Mouse (Mus musculus): ENCODE measurements around the gene Lingo3. TPM values are rescaled to one million over a fixed set of nuclear protein-coding genes. Genes with fewer than 3 reads are reported as not detected.

Gene Lingo3
- polyA plus RNA-seq (2015; fragmentation: Illumina TruSeq; extraction: RNeasy Lipid Tissue Mini Kit (QIAGEN cat#74804); ENCODE audit: insufficient read depth, low read depth, low replicate concordance), result not detected

GRCm38 (mm10) chr10:80843931-80844547 lies at the start of gene Lingo3:
Gene Lingo3, minus strand, starts transcription at chr10:80844039.

GRCm38 (mm10) chr10:80871581-80871980 lies 27.7 kb upstream of the Lingo3 start, which contains the start of gene Tmprss9:
Gene Tmprss9, plus strand, starts transcription at chr10:80871848.

GRCm38 (mm10) chr10:80854913-80855748 lies 11.3 kb upstream of the Lingo3 start, which contains the start of the genes Lsm7 and Sppl2b:
Gene Lsm7, minus strand, starts transcription at chr10:80855209.
Gene Sppl2b, plus strand, starts transcription at chr10:80855275.

GRCm38 (mm10) chr10:80826151-80827062 lies 17.4 kb downstream of the Lingo3 start, which contains the start of gene Oaz1:
Gene Oaz1, plus strand, starts transcription at chr10:80826656.

GRCm38 (mm10) chr10:80813366-80813765 lies 30.5 kb downstream of the Lingo3 start, which contains the start of gene Jsrp1:
Gene Jsrp1, minus strand, starts transcription at chr10:80813498.

GRCm38 (mm10) chr10:80804916-80805315 lies 38.9 kb downstream of the Lingo3 start, which contains the start of gene Amh:
Gene Amh, plus strand, starts transcription at chr10:80805243.

GRCm38 (mm10) chr10:80798150-80799006 lies 45.5 kb downstream of the Lingo3 start, which contains the start of the genes Sf3a2 and Plekhj1:
Gene Sf3a2, plus strand, starts transcription at chr10:80798198.
Gene Plekhj1, minus strand, starts transcription at chr10:80798626.

Other genes starting within 250 kb of the Lingo3 start
- 17.1 TPM for gene Scamp4, start 241.2 kb downstream of the Lingo3 start, polyA plus RNA-seq (2015; fragmentation: Illumina TruSeq; extraction: RNeasy Lipid Tissue Mini Kit (QIAGEN cat#74804); ENCODE audit: insufficient read depth, low read depth, low replicate concordance)
- gene Adat3, start 241.2 kb downstream of the Lingo3 start, polyA plus RNA-seq (2015; fragmentation: Illumina TruSeq; extraction: RNeasy Lipid Tissue Mini Kit (QIAGEN cat#74804); ENCODE audit: insufficient read depth, low read depth, low replicate concordance), result not detected
- gene Gm49322, start 238.0 kb downstream of the Lingo3 start, polyA plus RNA-seq (2015; fragmentation: Illumina TruSeq; extraction: RNeasy Lipid Tissue Mini Kit (QIAGEN cat#74804); ENCODE audit: insufficient read depth, low read depth, low replicate concordance), result 1.0 TPM
- gene Csnk1g2, start 221.2 kb downstream of the Lingo3 start, polyA plus RNA-seq (2015; fragmentation: Illumina TruSeq; extraction: RNeasy Lipid Tissue Mini Kit (QIAGEN cat#74804); ENCODE audit: insufficient read depth, low read depth, low replicate concordance), result 47.7 TPM
- gene Btbd2, start 187.0 kb downstream of the Lingo3 start, polyA plus RNA-seq (2015; fragmentation: Illumina TruSeq; extraction: RNeasy Lipid Tissue Mini Kit (QIAGEN cat#74804); ENCODE audit: insufficient read depth, low read depth, low replicate concordance), result 7.6 TPM
- gene Mknk2, start 165.9 kb downstream of the Lingo3 start, polyA plus RNA-seq (2015; fragmentation: Illumina TruSeq; extraction: RNeasy Lipid Tissue Mini Kit (QIAGEN cat#74804); ENCODE audit: insufficient read depth, low read depth, low replicate concordance), result 15.8 TPM
- gene Mob3a, start 142.1 kb downstream of the Lingo3 start, polyA plus RNA-seq (2015; fragmentation: Illumina TruSeq; extraction: RNeasy Lipid Tissue Mini Kit (QIAGEN cat#74804); ENCODE audit: insufficient read depth, low read depth, low replicate concordance), result 3.8 TPM
- gene Izumo4, start 141.9 kb downstream of the Lingo3 start, polyA plus RNA-seq (2015; fragmentation: Illumina TruSeq; extraction: RNeasy Lipid Tissue Mini Kit (QIAGEN cat#74804); ENCODE audit: insufficient read depth, low read depth, low replicate concordance), result 24.6 TPM
- 48.4 TPM for gene Ap3d1, start 101.8 kb downstream of the Lingo3 start, polyA plus RNA-seq (2015; fragmentation: Illumina TruSeq; extraction: RNeasy Lipid Tissue Mini Kit (QIAGEN cat#74804); ENCODE audit: insufficient read depth, low read depth, low replicate concordance)
- gene Dot1l, start 88.8 kb downstream of the Lingo3 start, polyA plus RNA-seq (2015; fragmentation: Illumina TruSeq; extraction: RNeasy Lipid Tissue Mini Kit (QIAGEN cat#74804); ENCODE audit: insufficient read depth, low read depth, low replicate concordance), result 7.8 TPM
- gene Sf3a2, start 45.8 kb downstream of the Lingo3 start, polyA plus RNA-seq (2015; fragmentation: Illumina TruSeq; extraction: RNeasy Lipid Tissue Mini Kit (QIAGEN cat#74804); ENCODE audit: insufficient read depth, low read depth, low replicate concordance), result 9.5 TPM
- 17.7 TPM for gene Plekhj1, start 45.4 kb downstream of the Lingo3 start, polyA plus RNA-seq (2015; fragmentation: Illumina TruSeq; extraction: RNeasy Lipid Tissue Mini Kit (QIAGEN cat#74804); ENCODE audit: insufficient read depth, low read depth, low replicate concordance)
- not detected for gene Amh, start 38.8 kb downstream of the Lingo3 start, polyA plus RNA-seq (2015; fragmentation: Illumina TruSeq; extraction: RNeasy Lipid Tissue Mini Kit (QIAGEN cat#74804); ENCODE audit: insufficient read depth, low read depth, low replicate concordance)
- gene Jsrp1, start 30.5 kb downstream of the Lingo3 start, polyA plus RNA-seq (2015; fragmentation: Illumina TruSeq; extraction: RNeasy Lipid Tissue Mini Kit (QIAGEN cat#74804); ENCODE audit: insufficient read depth, low read depth, low replicate concordance), result not detected
- gene Oaz1, start 17.4 kb downstream of the Lingo3 start, polyA plus RNA-seq (2015; fragmentation: Illumina TruSeq; extraction: RNeasy Lipid Tissue Mini Kit (QIAGEN cat#74804); ENCODE audit: insufficient read depth, low read depth, low replicate concordance), result 185 TPM
- gene Lsm7, start 11.2 kb upstream of the Lingo3 start, polyA plus RNA-seq (2015; fragmentation: Illumina TruSeq; extraction: RNeasy Lipid Tissue Mini Kit (QIAGEN cat#74804); ENCODE audit: insufficient read depth, low read depth, low replicate concordance), result 38.7 TPM
- gene Sppl2b, start 11.2 kb upstream of the Lingo3 start, polyA plus RNA-seq (2015; fragmentation: Illumina TruSeq; extraction: RNeasy Lipid Tissue Mini Kit (QIAGEN cat#74804); ENCODE audit: insufficient read depth, low read depth, low replicate concordance), result 7.9 TPM
- gene Tmprss9, start 27.8 kb upstream of the Lingo3 start, polyA plus RNA-seq (2015; fragmentation: Illumina TruSeq; extraction: RNeasy Lipid Tissue Mini Kit (QIAGEN cat#74804); ENCODE audit: insufficient read depth, low read depth, low replicate concordance), result not detected
- gene Timm13, start 56.9 kb upstream of the Lingo3 start, polyA plus RNA-seq (2015; fragmentation: Illumina TruSeq; extraction: RNeasy Lipid Tissue Mini Kit (QIAGEN cat#74804); ENCODE audit: insufficient read depth, low read depth, low replicate concordance), result 31.2 TPM
- 2.3 TPM for gene Lmnb2, start 74.2 kb upstream of the Lingo3 start, polyA plus RNA-seq (2015; fragmentation: Illumina TruSeq; extraction: RNeasy Lipid Tissue Mini Kit (QIAGEN cat#74804); ENCODE audit: insufficient read depth, low read depth, low replicate concordance)
- 4.3 TPM for gene Gadd45b, start 86.0 kb upstream of the Lingo3 start, polyA plus RNA-seq (2015; fragmentation: Illumina TruSeq; extraction: RNeasy Lipid Tissue Mini Kit (QIAGEN cat#74804); ENCODE audit: insufficient read depth, low read depth, low replicate concordance)
- 1.4 TPM for gene Gng7, start 170.9 kb upstream of the Lingo3 start, polyA plus RNA-seq (2015; fragmentation: Illumina TruSeq; extraction: RNeasy Lipid Tissue Mini Kit (QIAGEN cat#74804); ENCODE audit: insufficient read depth, low read depth, low replicate concordance)
- not detected for gene Diras1, start 181.6 kb upstream of the Lingo3 start, polyA plus RNA-seq (2015; fragmentation: Illumina TruSeq; extraction: RNeasy Lipid Tissue Mini Kit (QIAGEN cat#74804); ENCODE audit: insufficient read depth, low read depth, low replicate concordance)
- 5.1 TPM for gene Slc39a3, start 193.4 kb upstream of the Lingo3 start, polyA plus RNA-seq (2015; fragmentation: Illumina TruSeq; extraction: RNeasy Lipid Tissue Mini Kit (QIAGEN cat#74804); ENCODE audit: insufficient read depth, low read depth, low replicate concordance)
- gene Sgta, start 216.1 kb upstream of the Lingo3 start, polyA plus RNA-seq (2015; fragmentation: Illumina TruSeq; extraction: RNeasy Lipid Tissue Mini Kit (QIAGEN cat#74804); ENCODE audit: insufficient read depth, low read depth, low replicate concordance), result 24.1 TPM
- gene Thop1, start 226.0 kb upstream of the Lingo3 start, polyA plus RNA-seq (2015; fragmentation: Illumina TruSeq; extraction: RNeasy Lipid Tissue Mini Kit (QIAGEN cat#74804); ENCODE audit: insufficient read depth, low read depth, low replicate concordance), result 11.8 TPM

All from pancreas, adult 10 weeks (tissue).